Mouse (Mus musculus) v-Abl transformed pro-B cells (cell line): ENCODE results near the gene Adap2.

ENCODE experiments used
- in situ Hi-C, 2 experiments: fragments of 400-800 bp; cut with MboI; formaldehyde crosslinking; loops; one replicate each; pipeline ENCODE4 v1.15.1; 2025; ENCODE audit not compliant: unreplicated experiment in 2 of 2

Gene Adap2

GRCm38 (mm10) chr11:80155961-80156360 is 2.1 kb downstream of the Adap2 start:
- in situ Hi-C loops = no loop called here

- in situ Hi-C loops = no loop called here
Measured at GRCm38 (mm10) chr11:80156841-80157240, 2.9 kb downstream of the Adap2 start.

- in situ Hi-C loops = no loop called here
Measured at GRCm38 (mm10) chr11:80159018-80159417, 5.1 kb downstream of the Adap2 start.

- in situ Hi-C loops = no loop called here
Measured at GRCm38 (mm10) chr11:80161041-80161440, 7.1 kb downstream of the Adap2 start.

DNA sequence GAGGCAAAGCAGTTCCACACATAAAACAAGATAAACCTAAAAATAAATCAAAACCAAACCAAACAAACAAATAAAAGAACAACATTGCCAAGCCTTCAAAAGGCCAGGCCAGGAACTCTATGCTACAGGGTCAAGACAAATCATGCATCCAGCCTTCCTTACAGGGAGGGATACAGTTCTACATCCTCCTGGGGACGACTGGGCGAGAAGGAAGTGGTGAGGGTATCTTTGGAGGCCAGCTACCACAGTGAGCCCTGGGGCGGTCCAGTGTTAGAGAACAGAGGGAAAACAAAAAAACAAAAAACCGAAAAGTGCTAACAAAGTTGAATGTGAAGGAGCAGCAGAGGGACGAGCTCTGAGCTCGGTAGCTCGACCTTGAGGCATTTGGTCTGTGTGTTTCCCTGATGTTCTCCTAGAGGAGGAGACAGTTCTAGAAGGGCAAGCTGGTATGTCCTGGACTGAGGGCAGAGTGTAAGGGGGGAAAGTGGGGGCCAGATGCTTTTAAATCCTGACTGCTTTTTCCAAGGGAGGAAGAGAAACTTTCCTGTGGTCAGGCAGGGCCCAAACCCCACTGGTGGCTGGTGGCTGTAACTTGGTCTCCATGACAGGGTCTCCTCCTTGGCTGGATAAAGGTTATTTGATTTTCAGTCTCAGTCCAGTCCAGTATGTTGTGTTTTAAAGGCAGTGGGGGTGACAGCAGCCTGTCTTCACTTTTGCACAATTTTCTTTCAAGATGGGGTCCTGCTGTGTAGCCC is 9.6 kb downstream of the Adap2 start:
- in situ Hi-C loops = no loop called here

- in situ Hi-C loops = no loop called here
Measured at GRCm38 (mm10) chr11:80164224-80164623, 10.3 kb downstream of the Adap2 start.

DNA sequence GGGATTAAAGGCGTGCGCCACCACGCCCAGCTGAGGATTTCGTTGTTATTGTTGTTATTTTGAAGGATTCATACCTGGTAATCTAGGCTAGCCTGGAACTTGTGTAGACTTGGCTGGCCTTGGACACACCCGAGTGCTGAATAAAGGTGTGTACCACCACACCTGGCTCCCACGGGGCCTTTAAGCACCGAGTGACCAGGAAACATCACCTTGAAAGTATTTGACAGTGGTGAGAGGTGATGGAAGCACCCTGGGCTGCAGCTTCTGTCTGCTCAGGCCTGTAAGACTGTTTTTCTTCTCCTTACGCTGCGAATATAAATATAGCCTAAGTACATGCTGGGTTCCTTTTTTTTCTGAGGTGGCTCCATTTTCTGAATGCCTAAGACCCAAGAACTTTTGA is 14.2 kb downstream of the Adap2 start:
- in situ Hi-C loops = no loop called here

- in situ Hi-C loops = no loop called here
Measured at GRCm38 (mm10) chr11:80168611-80169249, 14.8 kb downstream of the Adap2 start.

- in situ Hi-C loops = no loop called here
Measured at GRCm38 (mm10) chr11:80169629-80170028, 15.7 kb downstream of the Adap2 start.

DNA sequence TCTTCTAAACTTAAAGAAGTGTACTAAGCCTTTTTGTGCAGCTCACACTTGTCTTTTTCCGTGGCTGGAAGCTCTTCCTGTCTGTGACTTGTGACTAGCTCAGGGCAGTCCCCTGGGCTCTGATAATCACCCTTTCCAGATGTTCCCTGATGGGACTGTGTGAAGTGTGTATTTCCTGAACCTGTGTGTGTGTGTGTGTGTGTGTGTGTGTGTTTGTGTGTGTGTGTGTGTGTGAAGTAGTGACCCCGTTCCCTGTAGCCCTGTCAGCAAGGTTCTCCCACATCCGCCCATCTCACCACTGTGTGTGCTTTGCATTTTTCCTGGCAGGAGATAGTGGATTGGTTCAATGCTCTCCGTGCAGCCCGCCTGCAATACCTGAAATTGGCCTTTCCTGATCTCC is 16.4 kb downstream of the Adap2 start:
- in situ Hi-C loops = no loop called here

DNA sequence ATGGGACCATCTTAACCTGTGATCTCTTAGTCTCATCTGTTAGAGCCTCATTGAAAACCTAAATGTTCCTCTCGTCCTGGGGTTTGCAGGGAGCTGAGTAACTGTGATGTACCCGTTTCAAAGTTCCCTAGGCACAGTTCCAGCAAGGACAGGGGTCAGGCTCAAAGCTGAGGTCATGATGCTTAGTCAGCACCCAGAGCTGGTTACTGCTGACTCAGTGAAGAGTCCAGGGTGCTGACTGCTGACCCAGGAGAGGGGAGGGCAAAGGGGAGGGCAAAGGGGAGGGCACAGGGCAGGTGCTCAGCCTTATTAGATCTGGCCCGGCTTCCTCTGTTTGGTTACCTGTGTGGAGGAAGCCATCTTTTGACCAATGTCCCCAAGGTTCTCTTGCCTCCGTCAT is 18.0 kb downstream of the Adap2 start:
- in situ Hi-C loops = no loop called here

DNA sequence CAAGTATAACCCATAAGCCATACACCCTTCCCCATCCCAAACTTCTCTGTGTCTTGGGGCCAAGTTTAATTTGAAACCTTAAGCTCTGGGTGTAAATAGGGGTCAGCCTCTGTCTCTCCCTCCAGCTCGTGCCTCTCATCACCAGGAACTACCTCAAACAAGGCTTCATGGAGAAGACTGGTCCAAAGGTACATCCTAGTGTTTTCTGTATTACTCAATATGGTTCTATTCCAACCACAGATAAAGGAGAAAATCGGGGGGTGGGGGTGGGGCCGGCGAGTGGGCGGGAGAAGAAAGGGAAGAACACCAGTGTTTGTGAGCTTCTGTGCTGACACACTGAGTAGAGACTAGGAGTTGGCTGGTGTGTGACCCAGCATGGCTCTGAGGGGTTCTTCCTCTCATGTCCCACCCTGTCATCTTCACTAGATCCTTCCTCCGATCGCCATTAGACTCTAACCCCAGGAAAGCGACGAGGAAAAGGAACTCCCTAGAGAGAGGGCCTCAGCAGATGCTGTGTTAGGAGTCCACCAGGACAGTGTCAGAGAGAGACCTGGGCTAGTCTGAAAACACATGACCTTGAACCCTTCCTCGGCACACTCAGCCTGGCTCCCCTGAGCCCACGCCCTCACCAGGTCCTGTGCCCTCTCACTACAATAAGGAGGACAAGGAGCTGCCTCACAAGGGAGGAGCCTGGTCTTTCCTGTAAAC is 20.2 kb downstream of the Adap2 start:
- in situ Hi-C loops = no loop called here

DNA sequence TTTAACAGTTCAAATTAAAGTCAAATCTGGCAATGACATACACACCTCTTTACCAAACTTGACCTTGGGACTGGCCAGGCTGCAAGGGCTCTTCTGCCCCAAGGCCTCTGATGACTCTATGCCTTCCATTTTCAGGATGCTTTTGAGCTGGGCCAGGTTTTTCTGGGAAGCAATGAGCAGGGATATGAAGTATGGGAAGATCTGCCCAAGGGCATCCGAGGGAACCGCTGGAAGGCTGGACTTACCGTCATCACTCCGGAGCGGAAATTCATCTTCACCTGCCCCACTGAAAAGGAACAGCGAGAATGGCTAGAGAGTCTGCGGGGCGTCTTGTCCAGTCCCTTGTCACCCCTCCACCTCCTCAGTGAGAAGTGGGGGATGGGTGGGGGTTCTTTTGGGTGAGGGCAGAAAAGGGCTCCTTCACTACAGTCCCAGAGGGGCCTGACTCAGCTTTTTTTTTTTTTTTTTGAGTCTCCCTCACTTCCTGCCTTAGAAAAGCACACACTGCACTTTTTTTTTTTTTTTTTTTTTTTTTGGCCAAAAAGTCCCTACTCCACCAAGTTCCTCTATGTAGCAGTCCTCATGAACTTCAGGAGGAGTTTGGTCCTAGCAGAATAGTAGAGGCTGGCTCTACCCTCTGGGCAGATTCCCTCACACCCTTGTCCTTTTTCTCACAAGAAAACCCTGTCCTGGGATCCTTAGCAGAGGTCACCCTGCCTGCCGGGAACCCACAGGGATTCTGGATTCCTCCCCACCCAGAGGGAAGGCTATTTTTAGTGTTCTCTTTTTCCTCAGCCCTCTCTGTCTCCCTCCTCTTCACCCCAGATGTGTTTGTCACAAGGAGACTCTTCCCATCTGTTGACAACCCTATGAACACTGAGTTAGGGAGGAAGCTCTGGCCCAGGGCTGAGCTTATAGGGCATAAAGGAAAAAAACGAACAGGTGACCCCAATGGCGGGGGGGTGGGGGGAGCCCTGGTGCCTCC is 23.3 kb downstream of the Adap2 start:
- in situ Hi-C loops = no loop called here

GRCm38 (mm10) chr11:80178316-80178715 is 24.4 kb downstream of the Adap2 start:
- in situ Hi-C loops = no loop called here

- in situ Hi-C loops = loop anchor here in 1 of 2 experiments (5.0 kb wide), 1 partner anchor 139 kb away; no protein-coding TSS in a partner anchor
Measured at GRCm38 (mm10) chr11:80181021-80181749, 27.3 kb downstream of the Adap2 start.

DNA sequence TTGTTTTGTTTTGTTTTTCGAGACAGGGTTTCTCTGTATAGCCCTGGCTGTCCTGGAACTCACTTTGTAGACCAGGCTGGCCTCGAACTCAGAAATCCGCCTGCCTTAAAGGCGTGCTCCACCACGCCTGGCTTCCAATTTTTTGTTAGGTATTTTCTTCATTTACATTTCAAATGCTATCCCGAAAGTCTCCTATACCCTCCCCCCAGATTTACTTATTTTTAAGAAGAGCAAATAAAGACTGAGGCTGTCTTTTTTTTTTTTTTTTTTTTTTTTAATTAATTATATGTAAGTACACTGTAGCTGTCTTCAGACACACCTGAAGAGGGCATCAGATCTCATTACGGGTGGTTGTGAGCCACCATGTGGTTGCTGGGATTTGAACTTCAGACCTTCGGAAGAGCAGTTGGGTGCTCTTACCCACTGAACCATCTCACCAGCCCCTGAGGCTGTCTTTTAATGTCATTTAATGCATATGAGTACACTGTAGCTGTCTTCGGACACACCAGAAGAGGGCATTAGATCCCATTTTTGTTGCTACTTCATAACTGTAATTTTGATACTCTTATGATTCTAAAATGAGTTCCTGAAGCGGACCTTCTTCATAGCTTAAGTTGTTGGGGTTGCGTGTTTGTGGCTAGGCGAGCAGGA is 29.3 kb downstream of the Adap2 start:
- in situ Hi-C loops = loop anchor here in 1 of 2 experiments (5.0 kb wide), 1 partner anchor 141 kb away; no protein-coding TSS in a partner anchor

- in situ Hi-C loops = loop anchor here in 1 of 2 experiments (5.0 kb wide), 1 partner anchor 141 kb away; no protein-coding TSS in a partner anchor
Measured at GRCm38 (mm10) chr11:80183705-80184255, 29.9 kb downstream of the Adap2 start, which contains the start of gene Rnf135. TSS of gene Rnf135 (plus strand) at chr11:80183851.

GRCm38 (mm10) chr11:80184531-80185071 is 30.7 kb downstream of the Adap2 start:
- in situ Hi-C loops = loop anchor here in 1 of 2 experiments (5.0 kb wide), 1 partner anchor 142 kb away; no protein-coding TSS in a partner anchor
